Mouse (Mus musculus) testis, postnatal 14 days (tissue): Measurements from ENCODE around the gene Ccdc183.

Experiments
- DNase-seq: peaks from one replicate; pipeline ENCODE4 v3.0.0; 2021; ENCODE audit warnings: low spot score

Ccdc183 gene

GRCm38 (mm10) chr2:25577951-25578795 lies 39.3 kb downstream of the Ccdc183 start:
- DNase-seq = no peak

- no peak for DNase-seq
Observed at GRCm38 (mm10) chr2:25576965-25577891, 40.2 kb downstream of the Ccdc183 start.

- DNase-seq = no peak
Observed at GRCm38 (mm10) chr2:25576028-25576850, 41.2 kb downstream of the Ccdc183 start.

- DNase-seq = no peak
Observed at GRCm38 (mm10) chr2:25575432-25576027, 41.9 kb downstream of the Ccdc183 start.

GRCm38 (mm10) chr2:25574579-25575431 lies 42.7 kb downstream of the Ccdc183 start, which contains the start of the genes Mamdc4 and Phpt1:
Gene Mamdc4, minus strand, starts transcription at chr2:25574845.
Gene Phpt1, minus strand, starts transcription at chr2:25575224.
- peak; percentile 95 for DNase-seq

GRCm38 (mm10) chr2:25574136-25574535 lies 43.3 kb downstream of the Ccdc183 start:
- no peak for DNase-seq

GRCm38 (mm10) chr2:25573068-25573467 lies 44.4 kb downstream of the Ccdc183 start:
- no peak for DNase-seq

GRCm38 (mm10) chr2:25571221-25571620 lies 46.3 kb downstream of the Ccdc183 start:
- no peak for DNase-seq

- no peak for DNase-seq
Observed at GRCm38 (mm10) chr2:25569323-25569722, 48.2 kb downstream of the Ccdc183 start.

GRCm38 (mm10) chr2:25568473-25569019 lies 48.9 kb downstream of the Ccdc183 start:
- DNase-seq = no peak

- DNase-seq = no peak
Observed at GRCm38 (mm10) chr2:25566558-25566957, 50.9 kb downstream of the Ccdc183 start.

- DNase-seq = no peak
Observed at GRCm38 (mm10) chr2:25565741-25566140, 51.7 kb downstream of the Ccdc183 start.

GRCm38 (mm10) chr2:25561946-25562345 lies 55.5 kb downstream of the Ccdc183 start:
- no peak for DNase-seq

GRCm38 (mm10) chr2:25560551-25560950 lies 56.9 kb downstream of the Ccdc183 start:
- no peak for DNase-seq

- DNase-seq = no peak
Observed at GRCm38 (mm10) chr2:25558774-25559173, 58.7 kb downstream of the Ccdc183 start.
